Mouse (Mus musculus) 416B (cell line): ENCODE data around the gene Dtx1.

Source experiments
- DNase-seq: peaks from one replicate; pipeline ENCODE4 v3.0.0; 2011; ENCODE audit warnings: low read depth

Gene Dtx1

DNA sequence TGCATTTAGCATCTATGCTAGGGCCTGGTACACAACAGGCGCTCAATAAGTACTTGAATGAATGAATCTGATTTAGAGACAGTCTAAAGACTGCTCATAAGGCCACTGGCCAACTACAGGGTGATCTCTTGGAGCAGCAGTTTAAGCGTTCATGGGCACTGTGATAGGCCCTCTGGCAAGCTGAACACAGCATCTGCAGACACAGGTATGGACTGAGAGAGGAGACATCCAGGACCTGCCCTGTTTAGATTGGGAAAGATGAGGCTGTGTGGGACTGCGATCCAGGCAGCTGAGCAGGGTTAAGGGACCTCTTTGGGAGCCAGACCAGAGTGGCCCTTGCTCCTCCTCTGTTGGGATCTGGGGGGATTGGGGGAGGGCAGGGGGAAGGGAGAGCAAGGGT, at the start of gene Dtx1:
TSS of gene Dtx1 (minus strand) at position 101 of the 400 bp plus-strand sequence.
- no peak for DNase-seq

DNA sequence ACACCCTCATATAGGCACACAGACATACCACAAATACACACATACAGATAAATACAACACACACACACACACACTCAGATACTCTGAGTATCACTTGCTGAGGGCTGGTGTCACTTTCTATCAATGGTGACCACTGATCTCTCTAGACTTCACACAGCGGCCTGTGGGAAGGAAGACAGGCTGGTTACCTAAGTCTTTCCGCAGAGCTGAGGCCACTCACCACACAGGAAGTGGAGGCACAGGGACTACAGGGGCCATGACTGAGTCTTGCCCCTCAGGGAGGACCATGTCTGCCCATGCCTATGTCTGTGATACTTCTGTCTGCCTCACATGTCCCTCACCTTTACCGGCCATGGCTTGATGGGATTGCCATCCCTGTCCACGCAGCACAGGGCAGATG, 42.5 kb upstream of the Dtx1 start:
- peak; percentile 61 for DNase-seq

DNA sequence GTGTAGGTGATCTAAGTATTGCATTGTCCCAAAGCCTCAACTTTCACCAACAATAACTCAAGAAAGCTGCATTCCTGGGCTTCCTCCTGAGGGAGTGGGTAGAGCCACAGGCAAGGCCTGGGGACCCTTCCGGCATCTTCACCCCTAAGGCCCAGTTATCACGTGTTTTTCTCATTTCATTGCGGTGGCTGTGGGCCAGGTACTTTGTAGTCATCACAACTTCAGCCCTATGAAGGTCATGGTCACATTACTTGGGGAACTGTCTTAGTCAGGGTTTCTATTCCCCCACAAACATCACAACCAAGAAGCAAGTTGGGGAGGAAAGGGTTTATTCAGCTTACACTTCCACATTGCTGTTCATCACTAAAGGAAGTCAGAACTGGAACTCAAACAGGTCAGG, 41.1 kb upstream of the Dtx1 start:
- no peak for DNase-seq

DNA sequence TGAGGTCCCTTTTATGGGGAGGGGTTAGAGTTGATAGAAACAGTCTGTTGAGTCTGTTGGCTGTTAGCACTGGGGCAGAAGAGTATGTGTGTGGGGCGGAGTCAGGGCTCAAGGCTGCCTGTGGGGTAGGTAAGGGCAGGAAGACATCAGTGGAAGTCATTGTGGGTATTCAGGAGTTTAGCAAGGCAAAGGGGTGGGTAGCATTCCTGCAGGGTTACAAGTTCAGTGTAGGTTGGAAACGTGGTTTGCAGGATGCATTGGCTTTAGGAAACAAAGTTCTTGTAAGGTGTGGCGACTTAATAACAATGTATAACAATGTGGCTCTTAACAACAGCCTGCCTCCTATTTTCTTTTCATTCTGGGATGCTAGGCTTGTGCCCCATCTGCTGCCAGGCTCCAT, 39.5 kb upstream of the Dtx1 start:
- DNase-seq, result no peak

DNA sequence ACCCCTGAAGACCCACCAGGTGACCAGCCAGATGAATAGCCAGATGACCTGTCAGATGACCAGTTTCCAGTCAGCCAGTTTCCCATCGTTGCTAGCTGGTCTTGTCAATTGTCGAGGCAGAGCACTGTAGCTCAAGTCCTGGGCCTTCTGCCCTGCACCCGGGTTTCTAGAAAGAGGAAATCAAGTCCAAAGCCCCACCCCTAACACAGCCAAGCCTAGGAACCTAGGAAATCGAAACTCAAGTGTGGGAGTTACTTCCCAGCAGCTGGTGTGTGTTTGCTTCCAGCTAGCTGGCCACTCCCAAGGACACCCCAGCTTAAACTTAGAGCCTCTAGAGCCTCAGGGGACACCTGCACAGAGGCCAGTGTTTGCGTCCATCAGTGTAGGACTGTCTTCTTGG, 38.0 kb upstream of the Dtx1 start, which contains the start of gene Oas2:
TSS of gene Oas2 (minus strand) at position 166 of the 400 bp plus-strand sequence.
- peak; percentile 11 for DNase-seq

DNA sequence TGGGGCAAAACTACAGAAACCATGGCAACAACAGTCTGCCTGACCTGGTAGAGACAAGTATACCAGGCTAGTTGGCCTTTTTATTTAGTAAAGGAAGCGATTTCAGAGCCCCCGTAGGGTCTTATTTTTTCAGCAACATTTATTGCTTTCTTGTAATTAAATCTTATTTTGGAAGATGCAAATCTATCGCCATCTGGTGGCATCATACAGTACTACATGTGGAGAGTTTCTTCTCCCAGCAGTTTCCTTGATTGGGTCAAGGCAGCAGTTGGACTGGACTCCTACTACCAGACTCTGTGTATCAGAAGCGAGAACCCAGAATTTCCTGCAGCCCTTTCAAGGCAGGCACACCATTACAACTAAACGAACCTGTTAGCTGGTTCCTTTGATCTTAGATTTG, 34.7 kb upstream of the Dtx1 start:
- DNase-seq, result peak; percentile 70

DNA sequence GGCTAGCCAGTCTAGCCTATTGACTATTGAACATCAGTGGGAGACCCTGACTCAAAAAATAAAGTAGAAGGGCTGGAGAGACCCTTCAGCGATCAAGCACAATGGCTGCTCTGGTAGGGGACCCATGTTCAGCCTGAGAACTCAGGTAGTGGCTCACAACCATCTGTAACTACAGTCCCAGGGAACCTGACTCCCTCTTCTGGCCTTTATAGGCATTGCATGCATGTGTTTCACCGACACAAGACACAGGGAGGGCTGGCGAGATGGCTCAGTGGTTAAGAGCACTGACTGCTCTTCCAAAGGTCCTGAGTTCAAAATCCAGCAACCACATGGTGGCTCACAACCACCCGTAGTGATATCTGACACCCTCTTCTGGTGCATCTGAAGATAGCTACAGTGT, 30.4 kb upstream of the Dtx1 start:
- DNase-seq, result peak; percentile 58

DNA sequence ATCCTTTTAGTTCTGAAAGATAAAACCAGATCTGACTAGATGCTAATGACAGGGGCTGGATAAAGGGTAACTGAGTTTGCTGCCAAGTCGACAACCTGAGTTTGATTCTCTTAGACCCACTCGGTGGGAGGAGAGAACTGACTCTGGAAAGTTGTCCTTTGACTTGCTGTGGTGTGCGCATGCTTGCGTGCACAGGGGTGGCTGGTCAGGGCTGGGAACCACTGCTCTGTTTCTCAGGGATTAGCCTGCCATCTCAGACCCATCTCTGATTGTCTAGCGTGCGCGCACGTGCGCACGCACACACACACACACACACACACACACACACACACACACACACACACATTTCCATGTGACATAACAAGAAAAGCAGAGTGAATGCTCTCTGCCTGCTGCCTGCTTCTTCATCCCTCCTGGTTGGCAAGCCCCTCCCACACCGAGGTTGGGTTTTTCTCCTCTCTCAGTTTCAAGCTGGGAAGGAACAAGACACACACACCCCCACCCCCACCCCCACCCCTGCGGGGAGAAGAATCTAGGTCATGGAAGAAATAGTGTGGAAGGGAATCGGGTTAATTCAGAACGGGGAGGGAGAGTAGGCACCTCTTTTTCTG, 22.8 kb upstream of the Dtx1 start:
- no peak for DNase-seq

DNA sequence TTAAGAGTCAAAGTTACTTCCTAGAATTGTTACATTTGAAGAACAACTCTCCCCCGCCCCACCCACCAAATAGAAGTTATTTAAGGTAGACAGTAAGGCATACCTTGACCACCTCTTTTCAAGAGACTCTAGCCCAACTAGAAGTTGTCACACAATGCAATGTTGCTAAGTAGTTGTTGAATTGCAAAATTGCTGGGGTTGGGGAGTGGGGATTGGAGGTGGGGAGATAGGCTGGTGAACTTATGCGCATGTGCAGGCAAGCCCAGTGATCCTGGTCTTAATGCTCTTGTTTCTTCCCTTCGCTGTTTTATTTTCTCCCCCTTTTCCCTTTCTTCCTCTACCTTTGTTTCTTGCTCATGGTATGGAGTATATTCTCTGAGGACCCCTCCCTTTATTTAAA, 22.0 kb upstream of the Dtx1 start:
- DNase-seq, result no peak

DNA sequence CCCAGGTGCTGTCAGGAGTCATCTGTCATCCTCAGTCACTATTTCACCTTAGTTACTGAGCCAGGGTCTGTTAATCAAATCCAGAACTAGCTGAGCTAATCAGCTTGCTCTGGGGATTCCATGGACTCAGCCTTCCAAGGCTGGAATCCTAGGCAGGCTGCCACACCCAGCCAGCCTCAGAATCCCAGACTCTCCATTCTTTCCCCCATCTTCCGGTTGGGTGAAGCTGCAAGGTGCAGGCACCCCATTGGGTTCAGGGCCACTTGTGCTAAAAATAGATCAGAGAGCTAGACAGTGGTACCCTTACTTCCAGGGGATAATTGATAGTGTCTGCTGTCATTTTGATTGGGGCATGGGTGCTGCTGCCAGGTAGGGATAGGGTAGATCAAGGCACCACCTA, 21.0 kb upstream of the Dtx1 start:
- DNase-seq, result no peak

DNA sequence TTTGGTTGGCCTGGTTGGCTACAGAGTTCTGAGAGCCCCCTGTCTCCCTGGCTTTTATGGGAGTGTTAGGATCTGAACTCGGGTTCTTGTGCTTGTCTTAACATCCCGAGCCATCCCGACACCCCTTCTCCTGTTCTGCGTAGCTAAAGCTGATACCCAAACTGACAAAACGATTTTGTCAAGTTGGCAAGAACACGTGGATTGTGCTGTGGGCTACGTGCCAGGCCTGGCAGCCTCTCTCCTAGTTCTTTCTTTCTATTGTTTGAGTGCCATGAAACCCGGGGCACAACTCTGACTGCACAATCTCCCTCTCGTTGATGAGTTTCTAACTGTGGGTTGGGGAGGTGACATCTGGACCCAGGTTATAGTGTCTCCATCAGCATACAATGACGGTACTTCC, 17.6 kb upstream of the Dtx1 start:
- no peak for DNase-seq

DNA sequence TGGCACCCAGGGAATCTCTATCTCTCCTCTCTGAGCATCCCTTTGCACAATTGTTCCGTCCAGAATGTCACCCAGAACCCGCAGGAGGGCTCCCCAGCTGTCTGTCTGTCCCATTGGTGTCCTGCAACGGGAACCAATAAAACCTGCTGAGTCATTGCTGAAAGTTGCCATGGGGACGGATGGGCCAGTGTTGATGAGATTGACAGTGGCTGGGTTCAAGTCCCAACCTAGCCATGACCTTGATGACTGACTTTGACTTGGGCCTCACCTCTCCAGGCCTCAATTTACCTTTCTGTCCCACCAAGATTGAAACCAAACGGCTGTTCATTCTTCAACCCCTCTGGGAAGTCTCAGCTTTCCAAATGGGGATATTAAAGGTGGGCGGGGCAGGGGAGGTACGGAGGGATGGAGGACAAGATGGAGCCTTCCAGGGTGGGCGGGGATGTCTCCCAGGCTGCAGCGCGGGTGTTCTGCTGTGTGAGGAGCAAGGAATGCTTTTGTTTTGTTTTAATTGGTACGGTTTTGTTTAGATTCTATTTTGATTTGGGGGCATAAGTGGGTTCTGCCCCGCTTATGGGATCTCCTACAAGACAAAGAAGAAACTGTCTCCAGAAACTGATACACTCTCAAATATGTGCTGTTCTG, 14.2 kb upstream of the Dtx1 start:
- DNase-seq, result no peak

DNA sequence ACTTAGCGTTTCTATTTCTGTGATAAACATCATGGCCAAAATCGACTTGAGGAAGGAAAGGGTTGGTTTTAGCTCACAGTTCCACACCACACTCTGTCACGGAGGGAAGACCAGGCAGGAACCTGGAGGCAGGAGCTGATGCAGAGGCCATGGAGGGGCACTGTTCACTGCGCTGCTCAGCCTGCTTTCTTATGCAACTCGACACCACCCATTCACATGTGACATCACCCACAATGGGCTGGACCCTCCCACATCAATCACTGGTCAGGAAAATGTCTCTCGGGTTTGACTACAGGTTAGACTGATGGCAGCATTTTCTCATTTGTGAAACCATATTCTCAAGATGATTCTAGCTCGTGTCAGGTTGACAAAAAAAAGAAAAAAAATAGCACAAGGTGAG, 9.3 kb upstream of the Dtx1 start:
- no peak for DNase-seq

DNA sequence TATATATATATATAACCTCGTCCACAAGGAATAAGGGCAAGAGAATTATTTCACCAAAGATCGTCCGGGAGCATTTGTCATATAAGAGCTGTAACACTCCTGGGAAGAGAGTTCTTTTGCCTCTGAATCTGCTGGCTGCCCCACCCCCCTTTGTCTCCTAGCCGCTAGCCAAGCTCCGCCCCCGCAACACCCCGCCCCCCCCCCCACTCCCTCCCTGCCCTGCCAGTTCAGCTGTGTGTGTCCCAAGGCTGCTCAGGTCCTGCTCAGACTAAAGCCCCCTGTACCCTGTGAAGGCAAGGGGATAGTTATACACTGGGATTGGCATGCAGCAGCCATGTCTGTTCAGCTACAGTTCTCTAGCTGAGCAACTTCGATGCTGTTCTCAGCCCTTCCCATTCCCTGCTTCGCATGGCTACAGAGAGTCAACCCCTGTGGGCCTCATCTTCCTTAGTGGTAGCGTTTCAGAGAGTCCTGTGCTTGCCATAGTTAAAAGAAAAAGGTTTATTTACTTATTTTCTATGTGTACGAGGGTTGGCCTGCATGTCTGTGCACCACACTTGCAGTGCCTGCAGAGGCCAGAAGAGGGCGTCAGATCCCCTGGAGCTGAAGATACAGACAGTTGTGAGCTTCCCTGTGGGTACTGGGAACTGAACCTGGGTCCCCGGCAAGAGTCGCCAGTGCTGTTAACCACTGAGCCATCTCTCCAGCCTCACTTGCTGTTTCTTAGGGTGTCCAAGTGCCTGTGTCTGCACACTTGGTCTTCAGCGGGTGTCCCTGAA, 7.1 kb upstream of the Dtx1 start:
- no peak for DNase-seq

DNA sequence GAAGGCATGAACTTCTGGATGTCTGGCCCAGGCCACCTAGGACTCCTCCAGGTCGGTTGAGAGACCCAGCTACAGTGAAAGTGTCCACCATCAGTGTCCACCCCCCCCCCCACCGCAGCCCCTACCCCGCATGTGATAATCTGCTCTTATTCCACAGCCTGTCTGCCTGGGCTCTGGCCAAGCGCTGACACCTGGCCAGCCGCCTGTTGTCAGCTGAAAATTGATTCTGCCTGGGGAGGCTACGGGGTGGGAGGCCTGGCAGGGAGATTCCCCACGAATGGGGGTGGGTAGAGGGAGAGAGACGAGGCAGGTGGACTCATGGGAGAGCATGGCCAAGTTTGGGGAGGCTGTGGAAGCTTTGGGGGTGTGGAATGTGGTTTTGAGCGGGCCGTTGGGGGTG, 5.4 kb upstream of the Dtx1 start:
- no peak for DNase-seq

DNA sequence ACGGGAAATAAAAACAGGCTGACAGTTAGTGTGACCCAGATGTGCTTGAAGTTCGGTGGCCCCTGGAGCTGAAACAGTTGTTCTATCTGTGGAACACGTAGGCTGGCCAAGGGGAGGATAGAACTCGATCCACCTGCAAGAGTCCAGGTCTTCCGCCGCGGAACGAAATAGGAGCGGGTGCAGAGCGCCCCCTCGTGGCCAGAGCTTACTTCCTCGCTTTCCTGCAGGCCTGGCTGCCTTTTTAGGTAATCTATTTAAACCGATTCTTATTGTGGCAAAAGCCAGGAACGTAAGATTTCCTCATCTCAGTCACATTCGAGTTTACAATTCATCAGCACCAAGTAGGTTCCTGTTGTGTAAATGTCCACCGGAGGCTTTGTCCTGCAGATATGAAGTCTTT, 2.6 kb upstream of the Dtx1 start:
- peak; percentile 64 for DNase-seq

DNA sequence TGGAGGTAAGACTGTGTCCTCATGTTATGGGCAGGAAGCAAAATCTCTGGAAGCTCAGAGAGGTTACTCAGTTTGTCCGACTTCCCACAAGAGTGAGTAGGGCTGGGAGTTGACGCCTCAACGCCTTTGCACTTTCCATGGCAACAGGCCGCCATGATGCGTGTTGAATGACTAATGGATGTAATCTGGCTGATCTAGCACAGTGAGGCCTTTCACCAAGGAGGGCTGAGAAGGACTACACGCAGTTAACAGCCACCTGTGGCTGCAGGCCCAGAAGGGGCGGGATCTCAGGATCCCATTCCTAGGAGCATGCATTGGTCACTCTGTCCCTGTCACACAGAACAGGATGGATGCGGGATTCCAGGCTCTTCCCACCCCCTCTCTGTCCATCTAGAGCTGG, 994 bp upstream of the Dtx1 start:
- DNase-seq, result no peak

DNA sequence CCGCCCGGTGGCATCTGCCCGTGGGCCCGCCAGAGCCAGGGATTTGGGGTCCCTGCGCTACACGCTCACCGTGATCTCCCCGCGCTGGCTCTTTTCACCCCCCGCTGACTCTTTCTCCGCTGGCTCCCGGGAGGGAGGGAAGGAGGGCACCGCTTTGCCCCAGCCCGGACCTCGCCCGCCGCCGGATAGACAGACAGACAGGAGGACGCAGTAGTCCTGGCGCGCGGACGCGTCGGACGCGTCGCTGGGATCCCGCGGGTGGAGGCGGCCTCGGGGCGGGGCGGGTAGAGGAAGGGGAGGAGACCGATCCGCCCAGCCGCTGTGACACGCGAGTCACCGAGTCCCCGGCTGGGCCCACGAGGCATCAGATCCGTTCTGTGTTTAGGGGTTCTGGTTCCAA, 311 bp downstream of the Dtx1 start:
- DNase-seq, result no peak

DNA sequence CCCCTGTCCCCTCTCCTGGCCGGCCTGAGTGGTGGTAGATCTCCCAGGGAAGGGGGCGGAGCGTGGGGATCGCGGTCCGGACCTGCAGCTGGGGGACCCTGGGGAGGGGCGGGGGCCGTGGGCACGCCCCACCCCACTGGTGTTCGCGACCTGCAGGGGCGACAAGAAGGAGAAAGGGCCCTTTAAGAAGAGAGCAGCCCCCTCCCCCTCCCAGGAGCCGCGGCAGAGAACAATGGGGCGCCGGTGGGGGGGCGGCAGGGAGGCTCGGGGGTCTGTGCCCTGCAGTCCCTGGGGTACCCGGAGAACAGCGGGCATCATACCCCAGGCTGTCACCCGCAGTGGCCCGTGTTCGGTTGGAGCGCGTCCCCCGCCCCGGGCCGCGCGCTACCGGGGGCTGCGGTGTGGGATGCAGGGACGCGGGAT, 890 bp downstream of the Dtx1 start:
- no peak for DNase-seq

DNA sequence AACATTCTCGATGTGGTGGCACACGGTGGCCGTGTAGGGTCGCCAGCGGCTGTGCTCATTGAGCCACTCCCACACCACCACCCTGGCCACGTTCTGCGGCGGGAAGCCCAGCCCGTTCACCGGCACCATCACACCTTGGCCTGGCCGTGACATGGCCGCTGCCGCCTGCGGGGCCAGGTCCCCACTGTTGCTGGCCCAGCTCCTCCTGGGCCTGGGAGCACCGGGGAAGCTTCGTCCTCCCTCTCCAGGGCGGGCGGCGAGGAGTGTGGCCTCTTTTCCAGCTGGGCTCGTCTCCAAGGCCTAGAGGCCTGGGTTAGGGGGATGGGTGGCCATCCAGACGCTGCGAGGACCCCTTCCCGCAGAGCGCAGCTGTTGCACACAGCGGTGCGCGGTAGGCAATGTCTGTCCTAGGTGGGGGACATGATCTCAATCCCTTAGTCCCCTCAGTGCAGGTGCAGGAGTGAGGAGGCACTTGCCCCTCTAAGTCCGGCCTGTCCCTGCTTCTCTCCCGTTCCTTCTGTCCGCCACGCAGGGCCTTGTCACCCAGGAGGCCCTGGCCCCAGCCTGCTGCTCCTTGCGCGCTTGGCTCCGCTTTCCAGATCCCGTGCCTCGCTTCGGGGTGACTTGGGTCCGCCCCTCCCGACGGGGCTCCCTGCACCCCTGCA, 1.4 kb downstream of the Dtx1 start:
- no peak for DNase-seq

DNA sequence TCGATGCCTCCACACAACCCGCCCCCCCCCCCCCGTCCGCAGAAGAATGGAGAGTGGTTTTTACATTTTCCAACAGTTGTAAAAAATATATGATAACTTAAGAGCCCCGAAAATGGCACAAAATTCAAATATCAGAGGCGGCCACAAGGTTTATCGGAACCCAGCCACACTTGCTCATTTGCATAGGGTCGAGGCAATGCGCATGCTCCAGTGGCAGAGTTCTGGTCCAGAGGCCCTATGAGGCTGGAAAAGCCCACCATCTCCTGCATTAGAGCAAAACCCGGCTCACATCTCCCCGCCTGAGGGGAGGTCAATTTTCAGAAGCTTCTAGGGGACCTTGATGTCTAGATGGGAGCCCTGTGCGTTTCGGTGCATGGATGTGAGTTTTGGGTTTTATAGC, 4.8 kb downstream of the Dtx1 start:
- no peak for DNase-seq

DNA sequence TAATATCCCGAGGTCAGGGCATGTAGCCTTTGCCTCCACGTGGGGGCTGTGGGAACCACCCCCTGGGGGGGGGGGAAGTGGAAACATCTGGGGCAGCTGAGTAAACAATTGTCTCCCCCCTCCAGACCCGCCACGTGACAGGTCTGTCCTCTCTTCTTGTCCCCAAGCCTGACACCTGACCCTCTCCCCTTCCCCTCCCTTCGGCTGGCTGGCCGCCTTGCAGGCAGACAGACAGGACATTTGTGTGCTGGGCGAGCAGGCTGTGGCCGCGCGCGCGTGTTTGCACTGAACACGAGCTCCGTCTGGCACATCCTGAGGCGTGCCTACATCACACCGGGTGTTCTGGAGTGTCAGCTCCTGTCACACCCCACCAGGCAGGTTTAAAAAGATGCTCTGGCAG, 5.2 kb downstream of the Dtx1 start:
- peak; percentile 14 for DNase-seq

DNA sequence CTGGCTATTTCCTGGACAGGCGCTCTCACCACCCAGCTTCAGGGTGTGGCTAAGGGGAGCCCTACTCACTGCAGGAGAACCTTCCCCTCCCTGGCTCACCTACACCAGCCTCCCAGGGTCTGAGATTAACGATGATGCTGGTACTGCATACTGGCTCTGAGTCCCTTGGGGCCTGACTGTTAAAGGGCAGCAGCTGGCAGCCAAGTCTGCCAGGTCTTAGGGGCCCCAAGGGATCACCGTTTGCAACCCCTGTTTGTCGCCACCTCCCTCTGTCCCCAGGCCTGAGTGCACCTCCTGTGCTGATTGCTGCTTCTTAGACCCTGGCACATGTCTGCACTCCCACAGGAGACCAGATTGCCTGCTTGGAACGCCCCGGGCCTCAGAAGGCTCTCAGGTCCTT, 7.3 kb downstream of the Dtx1 start:
- DNase-seq, result no peak
